Mouse (Mus musculus) cerebellum, adult 9-11 months (tissue): ENCODE measurements at regions not wholly inside any gene's neighbourhood (a gene's known extent, or its start where the extent isn't known, plus 50 kb on each side); places are given as distances from the start of the nearest gene placed in this dataset.

Experiments used
- DNase-seq: peaks from one replicate; pipeline ENCODE4 v3.0.0; 2022

DNA sequence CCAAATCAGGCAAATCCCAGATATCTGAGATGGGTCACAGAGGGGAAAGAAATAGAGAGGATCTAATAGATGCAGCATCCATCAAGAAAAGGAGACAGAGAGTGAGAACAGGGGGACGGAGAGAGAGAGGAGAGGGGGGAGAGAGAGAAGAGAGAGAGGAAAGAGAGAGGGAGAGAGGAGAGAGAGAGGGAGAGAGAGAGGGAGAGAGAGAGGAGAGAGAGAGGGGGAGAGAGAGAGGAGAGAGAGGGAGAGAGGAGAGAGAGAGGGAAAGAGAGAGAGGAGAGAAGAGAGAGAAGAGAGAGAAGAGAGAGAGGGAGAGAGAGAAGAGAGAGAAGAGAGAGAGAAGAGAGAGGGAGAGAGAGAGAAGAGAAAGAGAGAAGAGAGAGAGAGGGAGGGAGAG lies 462.7 kb downstream of the Rnf144b start:
- DNase-seq = no peak

DNA sequence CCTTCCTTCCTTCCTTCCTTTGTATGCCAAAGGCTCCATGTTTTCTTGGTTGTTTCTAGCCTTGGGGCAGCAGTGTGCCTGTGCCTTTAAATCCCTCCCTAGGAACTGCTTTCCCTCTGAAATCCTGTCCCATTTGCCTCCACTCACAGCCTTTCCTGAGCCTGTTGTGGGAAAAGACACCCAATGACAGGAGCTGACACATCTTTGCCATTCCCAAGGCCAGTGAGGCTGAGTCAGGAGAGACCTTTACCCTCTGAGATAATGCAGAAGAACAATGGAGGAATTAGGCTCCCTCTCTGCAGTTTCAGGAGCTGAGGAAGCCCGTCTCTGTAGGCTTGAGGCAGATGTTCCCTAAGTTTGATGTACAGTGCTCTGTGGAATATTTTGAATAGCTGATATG lies 480.2 kb downstream of the Rnf144b start:
- no peak for DNase-seq

DNA sequence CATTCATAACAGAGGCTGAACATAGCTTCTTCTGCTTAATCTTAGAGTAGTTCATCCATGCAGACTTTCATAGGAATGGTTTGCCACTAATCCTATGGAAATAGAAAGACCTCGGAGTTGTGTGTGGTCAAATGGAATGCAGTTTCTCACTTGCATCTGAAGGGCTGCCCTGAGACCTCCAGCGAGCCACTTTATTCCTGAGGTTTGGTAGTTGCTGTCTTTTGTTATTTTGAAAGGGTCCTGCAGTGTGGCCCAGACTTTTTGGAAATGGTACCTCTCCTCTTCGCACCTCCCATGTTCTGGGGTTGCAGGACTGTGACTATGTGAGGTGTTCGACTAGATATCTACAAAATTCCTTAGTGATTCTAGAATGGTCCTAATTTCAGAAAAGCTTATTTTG lies 489.0 kb downstream of the Rnf144b start:
- DNase-seq = no peak

- DNase-seq = no peak
Measured at GRCm38 (mm10) chr13:47636511-47637103, 514.2 kb downstream of the Rnf144b start.

DNA sequence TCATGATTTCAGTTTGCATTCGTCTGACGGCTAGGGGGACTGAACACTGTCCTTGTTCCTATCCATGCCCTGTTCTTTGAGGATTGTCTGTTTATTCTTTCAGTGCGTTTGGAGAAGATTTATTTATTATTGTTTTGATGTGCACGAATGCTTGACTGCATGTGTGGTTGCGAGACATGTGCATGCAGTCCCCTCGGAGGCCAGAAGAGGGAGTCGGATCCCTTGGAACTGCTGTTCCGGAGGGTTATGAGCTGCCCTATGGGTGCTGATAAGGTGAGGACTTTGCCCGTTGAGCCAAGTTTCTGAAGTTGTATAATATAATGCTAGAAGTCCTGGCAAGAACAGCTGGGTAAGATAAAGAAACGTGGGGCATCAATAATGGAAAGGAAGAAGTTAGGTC lies 519.9 kb downstream of the Rnf144b start:
- no peak for DNase-seq

- DNase-seq = no peak
Measured at GRCm38 (mm10) chr13:47645081-47645480, 522.6 kb downstream of the Rnf144b start.

- DNase-seq = peak; percentile 5
Measured at GRCm38 (mm10) chr13:47647693-47648092, 525.2 kb downstream of the Rnf144b start.

DNA sequence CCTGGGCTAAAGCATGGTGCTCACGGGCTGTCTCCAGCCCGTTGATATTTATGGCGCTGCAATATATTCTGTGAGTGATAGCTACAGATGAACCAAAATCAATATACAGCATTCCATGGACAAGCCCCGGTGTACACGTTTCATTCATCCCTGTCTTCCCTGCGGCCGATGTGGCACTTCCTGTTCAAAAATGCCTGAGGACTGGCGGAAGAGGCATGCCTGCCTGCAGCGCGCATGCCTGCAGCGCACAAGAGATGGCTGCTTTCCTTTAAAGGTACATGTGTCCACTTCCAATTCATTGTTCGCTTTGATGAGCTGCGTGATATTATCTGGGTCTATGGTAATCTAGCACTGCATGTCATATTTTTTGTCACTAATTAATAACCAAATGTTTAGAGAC lies 527.6 kb downstream of the Rnf144b start:
- DNase-seq = no peak

DNA sequence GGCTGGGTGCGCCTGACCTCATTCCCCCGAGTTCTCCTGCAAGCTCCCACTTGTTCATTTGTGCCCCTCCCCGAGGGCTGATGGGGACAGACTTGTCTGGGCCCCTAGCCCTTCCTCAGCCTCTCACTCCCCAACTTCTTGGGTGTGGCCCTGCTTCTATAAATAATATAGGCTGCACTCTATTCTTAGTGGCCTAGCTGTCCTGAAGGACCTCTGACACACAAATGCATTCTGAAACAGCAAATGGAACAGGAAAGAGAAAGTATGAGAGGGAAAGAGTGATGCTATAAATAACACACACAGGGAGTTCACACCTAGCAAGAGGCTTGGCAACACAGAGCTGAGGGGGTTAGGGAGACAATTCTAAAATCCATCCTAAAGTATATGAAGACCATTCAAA lies 544.0 kb downstream of the Rnf144b start:
- DNase-seq = no peak

DNA sequence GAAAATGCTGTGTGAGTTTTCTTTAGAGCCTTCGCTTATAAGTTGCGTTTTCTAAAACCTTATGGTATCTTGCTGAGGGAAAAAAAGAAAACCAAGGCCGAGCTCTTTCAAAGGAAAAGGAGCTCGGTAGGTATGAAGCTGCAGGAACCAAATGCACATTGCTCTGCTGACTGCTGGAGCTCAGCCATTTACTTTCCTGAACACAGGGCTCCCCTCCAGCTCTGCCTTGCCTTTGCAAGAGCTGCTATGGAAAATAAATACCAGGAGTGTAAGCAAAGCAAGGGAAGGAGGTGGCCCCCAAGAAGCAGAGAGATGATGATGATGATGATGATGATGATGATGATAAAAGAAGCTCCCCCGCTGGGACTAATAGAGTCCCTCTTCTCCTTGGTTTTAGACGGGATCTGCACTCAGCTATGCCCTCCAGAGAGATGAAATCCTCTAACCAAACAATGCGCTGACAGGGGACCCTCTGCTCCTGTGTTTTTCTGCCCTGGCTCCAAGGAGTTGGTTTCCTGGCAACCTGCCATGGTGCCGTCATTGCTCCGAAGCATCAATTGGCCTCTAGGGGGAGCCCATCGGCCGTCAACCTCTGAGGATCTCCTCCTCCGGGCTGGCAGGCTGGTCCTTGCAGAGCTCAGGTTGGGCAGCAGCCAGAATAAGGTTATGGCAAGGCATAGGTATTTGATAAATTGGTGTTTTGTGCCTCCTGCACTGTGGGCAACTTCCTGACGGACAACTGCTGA lies 544.7 kb downstream of the Rnf144b start:
- DNase-seq = peak; percentile 71

DNA sequence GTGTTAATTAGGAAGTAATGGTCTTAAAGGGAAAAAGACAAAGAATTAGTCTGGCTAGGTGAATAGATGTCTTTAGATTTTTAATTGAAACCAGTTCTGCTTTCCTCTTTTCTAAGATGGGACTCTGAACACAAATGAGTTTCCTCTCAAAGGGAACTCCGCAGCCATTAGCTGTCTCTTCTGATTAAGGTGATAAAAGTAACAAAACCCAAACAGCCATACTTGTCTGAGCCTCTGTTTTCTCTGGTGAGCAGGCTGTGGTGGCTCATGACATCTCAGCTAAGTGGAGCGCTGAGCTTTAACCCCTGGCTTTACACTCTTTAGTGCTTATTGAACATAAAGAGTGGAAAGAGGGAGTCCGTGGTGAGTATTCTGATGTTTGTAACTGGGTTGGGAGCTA lies 565.7 kb downstream of the Rnf144b start:
- no peak for DNase-seq

DNA sequence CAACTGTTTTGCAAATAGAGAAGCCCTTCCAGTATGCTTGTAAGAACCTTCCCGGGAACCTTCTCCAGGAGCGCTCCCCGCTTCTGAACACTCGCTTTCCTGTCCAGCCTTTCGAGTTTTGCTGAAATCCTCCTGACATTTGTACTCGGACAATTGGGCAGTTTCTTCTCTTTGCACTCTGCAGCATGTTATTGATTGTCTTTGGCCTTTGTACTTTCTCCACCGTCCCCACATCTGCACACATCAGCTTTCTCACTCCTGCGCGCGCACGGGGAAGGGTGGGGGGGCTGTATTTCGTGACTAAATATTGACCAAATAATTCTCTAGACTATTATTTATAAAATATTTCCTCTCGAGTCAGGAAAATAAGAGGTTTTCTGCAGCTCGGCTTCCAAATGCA lies 567.2 kb upstream of the Id4 start:
- no peak for DNase-seq

- no peak for DNase-seq
Measured at GRCm38 (mm10) chr13:47695877-47696276, 565.2 kb upstream of the Id4 start.

GRCm38 (mm10) chr13:47700556-47700955 lies 560.5 kb upstream of the Id4 start:
- no peak for DNase-seq

- peak; percentile 51 for DNase-seq
Measured at GRCm38 (mm10) chr13:47707961-47708609, 552.9 kb upstream of the Id4 start.

GRCm38 (mm10) chr13:47709323-47709722 lies 551.7 kb upstream of the Id4 start:
- no peak for DNase-seq

DNA sequence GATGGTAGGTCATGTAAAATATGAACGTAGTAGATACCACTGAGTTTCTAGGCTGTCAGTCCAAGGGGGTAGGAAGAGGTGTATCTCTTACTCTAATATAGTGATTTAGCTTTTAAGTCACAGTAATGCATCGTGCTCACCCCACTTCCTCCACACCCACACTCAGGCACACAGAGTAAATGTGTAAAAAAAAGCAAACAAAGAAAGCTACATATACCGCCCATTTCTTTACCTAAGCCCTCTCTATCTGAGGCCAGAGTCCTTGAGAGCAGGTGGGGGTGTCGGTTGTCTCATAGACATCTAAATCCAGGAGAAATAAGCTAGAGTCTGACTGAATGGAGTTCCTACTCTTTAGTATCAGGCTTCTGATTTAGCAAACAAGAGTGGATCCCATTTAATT lies 548.5 kb upstream of the Id4 start:
- no peak for DNase-seq

- no peak for DNase-seq
Measured at GRCm38 (mm10) chr13:47716265-47716664, 544.8 kb upstream of the Id4 start.

- DNase-seq = no peak
Measured at GRCm38 (mm10) chr13:47720645-47721044, 540.4 kb upstream of the Id4 start.

- DNase-seq = no peak
Measured at GRCm38 (mm10) chr13:47734415-47734814, 526.6 kb upstream of the Id4 start.

DNA sequence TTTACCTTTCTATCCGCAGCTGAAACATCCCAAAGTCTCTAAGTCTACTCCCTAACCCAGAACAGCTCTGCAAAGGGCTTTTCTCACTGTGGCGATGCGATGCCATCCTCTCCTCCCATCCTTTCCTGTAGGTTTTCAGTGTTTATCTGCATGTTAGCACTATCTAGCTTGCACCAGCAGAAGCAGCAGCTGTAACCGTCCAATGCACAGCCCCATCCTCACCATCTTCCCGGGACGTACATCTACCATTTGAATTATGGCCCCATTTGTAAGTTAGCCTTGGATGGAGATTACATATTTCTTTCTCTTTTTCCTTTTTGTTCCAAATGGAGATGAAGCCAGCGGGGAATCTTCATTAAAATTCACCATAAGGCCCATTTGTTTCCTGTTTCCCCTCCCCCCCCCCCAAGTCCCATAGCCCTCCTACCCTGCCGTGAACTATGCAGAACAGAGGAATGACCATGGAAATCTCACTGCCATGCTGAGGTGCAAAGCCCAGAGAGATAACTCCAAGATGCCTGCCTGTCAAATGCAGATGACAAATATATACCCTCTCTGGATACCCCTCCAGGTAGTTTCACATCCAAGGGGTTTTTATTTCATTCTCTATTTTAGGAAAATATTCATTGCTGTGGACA lies 525.5 kb upstream of the Id4 start:
- DNase-seq = no peak

DNA sequence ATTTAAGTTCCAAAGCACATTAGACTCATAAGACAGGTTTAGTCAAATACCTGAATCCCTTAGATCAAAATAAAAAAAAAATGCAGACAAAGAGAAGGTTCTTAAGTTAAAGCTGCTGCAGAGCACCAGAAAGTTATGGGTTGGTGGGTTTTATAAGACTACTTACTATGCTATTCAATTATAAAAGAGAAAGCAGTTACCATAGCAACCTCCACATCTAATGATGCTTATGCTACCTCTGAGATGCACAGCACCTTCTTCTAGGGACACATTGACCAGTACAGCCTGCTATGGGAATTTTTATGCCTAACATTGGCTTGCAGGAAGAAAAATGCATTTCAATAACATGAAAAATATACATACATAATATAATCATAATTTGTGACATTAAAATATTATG lies 512.1 kb upstream of the Id4 start:
- DNase-seq = no peak

DNA sequence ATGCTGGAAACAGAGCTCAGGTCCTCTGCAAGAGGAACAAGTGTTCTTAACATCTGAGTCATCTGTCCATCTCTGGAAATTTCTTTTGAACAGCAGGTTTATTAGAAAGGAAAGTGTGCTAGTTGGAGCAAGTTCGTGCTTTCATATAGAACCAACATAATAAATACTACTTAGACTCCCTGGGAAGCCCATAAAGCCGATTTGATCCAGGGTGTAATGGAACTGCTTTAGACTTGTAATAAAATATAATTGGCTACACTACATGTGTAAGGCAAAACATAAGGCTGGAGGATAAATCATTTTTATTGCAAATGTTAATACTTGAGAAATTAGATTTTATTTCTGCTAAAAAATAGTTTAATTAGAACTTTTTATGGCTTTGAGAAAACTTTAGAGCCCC lies 510.0 kb upstream of the Id4 start:
- DNase-seq = no peak
